Mouse (Mus musculus): ENCODE results near the gene Ankrd11.
"Not testable (repeated sequence)": the region's sequence is repeated elsewhere in the genome, so short reads cannot be mapped to it uniquely, and the experiment has no call there.

Gene Ankrd11

GRCm38 (mm10) chr8:123040110-123040650 lies 1.9 kb downstream of the Ankrd11 start:
- no peak for DNase-seq (ENCODE audit: low spot score in 2 of 2)

DNA sequence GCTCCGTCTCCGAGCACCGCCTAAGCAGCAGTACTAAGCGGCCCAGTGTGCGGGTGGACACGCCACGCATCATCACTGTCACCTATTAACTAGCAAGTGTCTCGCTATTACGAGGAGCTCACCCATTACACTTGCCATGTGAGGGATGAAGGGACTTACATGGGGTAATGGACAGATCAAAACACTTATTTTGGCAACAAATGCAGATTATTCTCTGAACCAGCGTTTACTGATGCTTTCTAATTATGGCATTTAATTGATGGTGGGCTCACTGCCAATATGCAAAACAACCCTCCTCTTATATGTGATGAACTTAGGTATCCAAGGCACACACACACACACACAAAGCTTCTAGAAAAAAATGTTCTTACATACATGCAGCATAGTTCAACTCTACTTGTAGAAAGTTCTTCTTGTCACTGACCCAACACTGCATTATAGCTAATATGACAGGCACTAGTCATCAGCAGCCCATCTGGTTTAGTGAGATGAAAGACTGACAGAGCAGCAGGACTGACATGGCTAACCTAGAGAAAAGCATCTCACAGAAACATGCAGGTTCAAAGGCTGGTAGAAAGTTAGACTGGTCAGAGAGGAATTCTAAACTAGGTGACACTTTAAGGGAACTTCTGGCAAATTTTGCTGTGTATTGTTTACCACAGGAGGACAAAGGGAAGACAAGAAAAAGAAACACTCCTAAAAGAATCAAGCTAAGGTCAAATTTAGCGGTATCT lies 2.5 kb downstream of the Ankrd11 start:
- no peak for DNase-seq (ENCODE audit: low spot score in 2 of 2)

DNA sequence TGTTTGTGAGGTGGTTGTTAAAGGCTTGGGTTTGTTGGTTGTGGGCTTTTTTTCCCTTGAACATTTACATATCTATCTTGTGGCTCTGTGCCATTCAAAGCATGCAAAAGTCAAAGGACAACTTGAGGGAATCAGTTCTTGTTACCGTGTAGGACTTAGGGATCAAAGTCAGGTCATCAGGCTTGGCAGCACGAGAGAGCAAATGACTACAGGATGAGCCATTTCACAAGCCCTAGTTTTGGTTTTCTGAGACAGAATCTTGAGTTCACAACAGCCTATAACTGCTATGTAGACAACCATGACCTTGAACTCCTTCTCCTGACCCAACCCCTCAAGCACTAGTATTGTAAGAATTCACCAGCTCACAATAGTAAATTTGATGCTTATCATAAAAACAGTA lies 3.7 kb downstream of the Ankrd11 start:
- no peak for DNase-seq (ENCODE audit: low spot score in 2 of 2)

DNA sequence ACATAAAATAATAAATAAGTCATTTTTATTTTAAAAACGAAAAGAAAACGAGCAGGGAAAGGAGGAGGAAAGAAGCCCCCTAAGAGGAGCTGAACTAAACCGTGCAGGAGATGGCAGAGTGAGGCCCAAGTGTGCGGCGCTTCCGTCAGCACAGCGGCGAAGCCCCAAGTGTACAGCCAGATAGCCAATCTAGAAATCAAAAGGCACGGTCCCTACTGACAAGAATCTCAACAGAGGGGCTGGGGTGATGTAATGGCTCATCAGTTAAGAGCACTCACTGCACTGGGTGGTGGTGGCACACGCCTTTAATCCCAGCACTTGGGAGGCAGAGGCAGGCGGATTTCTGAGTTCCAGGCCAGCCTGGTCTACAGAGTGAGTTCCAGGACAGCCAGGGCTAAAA lies 4.6 kb downstream of the Ankrd11 start:
- no peak for DNase-seq (ENCODE audit: low spot score in 2 of 2)

DNA sequence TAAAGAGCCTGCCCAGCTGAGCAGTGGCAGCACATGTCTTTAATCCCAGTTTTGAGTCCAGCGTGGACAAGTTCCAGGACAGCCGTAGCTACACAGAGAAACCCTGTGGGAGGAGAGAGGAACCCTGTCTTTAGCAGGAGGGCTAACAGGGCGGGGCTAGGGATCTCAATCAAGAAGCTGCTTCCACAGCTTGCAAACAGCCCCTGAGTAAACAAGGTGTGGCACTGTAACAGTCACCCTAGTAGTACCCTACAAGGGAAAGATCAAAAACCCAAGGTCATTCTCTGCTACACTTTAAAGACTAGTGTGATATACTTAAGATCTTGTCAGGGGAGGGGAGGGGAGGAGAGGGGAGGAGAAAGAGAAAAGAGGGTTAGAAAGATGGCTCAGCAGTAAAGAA lies 5.1 kb downstream of the Ankrd11 start:
- DNase-seq (ENCODE audit: low spot score in 2 of 2), result no peak

DNA sequence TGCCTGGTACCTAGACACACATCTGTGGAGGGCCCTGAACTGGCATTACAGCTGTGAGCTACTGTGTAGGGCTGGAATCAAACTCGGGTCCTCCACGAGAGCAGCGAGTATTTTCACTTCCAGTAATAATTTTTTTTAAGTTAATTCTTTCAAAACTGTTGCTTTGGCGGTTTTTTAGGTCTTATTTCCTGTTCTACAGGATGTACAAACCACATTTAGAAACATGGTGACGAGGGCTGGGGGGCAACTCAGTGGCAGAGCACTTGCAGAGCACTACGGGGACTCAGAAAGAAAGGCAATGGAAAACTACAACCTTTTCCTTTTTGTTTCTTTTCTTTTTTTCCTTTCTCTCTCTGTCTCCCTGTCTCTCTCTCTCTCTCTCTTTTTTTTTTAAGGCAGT lies 7.9 kb downstream of the Ankrd11 start:
- no peak for DNase-seq (ENCODE audit: low spot score in 2 of 2)

GRCm38 (mm10) chr8:123033431-123033830 lies 8.6 kb downstream of the Ankrd11 start:
- no peak for DNase-seq (ENCODE audit: low spot score in 2 of 2)

GRCm38 (mm10) chr8:123032730-123033129 lies 9.3 kb downstream of the Ankrd11 start:
- DNase-seq (ENCODE audit: low spot score in 2 of 2), result peak in 1 of 2 experiments; percentile 39

GRCm38 (mm10) chr8:123031321-123031978 lies 10.6 kb downstream of the Ankrd11 start:
- no peak for DNase-seq (ENCODE audit: low spot score in 2 of 2)

- DNase-seq (ENCODE audit: low spot score in 2 of 2), result not testable (repeated sequence)
Observed at GRCm38 (mm10) chr8:123030091-123030490, 12.0 kb downstream of the Ankrd11 start.

DNA sequence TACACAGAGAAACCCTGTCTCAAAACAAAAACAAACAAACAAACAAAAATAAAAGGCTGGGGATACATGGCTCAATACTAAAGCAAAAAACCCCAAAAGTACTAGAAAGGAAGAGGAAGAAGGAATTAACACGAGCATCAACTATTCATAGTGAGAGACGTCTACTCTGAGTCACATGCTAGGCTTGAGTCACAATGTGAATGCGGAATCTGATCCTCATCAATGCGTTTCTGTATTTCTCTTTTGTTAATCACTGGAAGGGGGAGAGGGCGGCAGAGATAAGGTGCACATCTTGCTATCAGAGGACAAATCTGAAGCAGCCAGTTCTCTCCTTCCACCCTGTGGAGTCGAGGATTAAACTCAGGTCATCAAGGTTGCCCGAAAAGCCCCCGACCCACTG lies 14.3 kb downstream of the Ankrd11 start:
- no peak for DNase-seq (ENCODE audit: low spot score in 2 of 2)

- DNase-seq (ENCODE audit: low spot score in 2 of 2), result no peak
Observed at GRCm38 (mm10) chr8:123025951-123026351, 16.1 kb downstream of the Ankrd11 start.

- no peak for DNase-seq (ENCODE audit: low spot score in 2 of 2)
Observed at GRCm38 (mm10) chr8:123024226-123024625, 17.9 kb downstream of the Ankrd11 start.

DNA sequence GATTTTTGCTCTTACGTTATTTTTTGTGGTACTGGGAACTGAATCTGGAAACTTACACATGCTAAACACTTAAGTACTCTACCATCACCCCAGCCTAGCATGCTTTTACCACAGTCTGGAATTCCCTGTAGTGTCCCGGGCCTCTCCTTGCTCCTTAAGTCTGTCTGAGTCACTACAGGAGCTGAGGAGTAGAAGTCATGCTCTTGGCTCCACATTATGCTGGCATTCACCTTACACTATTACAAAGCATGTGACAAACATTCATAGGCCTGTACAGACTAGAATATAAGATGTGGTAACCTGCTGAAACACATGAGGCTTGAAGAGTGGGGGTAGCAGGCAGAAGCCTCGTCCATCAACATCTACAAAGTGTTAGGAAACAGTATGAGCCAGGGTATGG lies 19.4 kb downstream of the Ankrd11 start:
- DNase-seq (ENCODE audit: low spot score in 2 of 2), result no peak

- no peak for DNase-seq (ENCODE audit: low spot score in 2 of 2)
Observed at GRCm38 (mm10) chr8:123021259-123021658, 20.8 kb downstream of the Ankrd11 start.

- no peak for DNase-seq (ENCODE audit: low spot score in 2 of 2)
Observed at GRCm38 (mm10) chr8:123020859-123021258, 21.2 kb downstream of the Ankrd11 start.

GRCm38 (mm10) chr8:123020084-123020483 lies 22.0 kb downstream of the Ankrd11 start:
- no peak for DNase-seq (ENCODE audit: low spot score in 2 of 2)

DNA sequence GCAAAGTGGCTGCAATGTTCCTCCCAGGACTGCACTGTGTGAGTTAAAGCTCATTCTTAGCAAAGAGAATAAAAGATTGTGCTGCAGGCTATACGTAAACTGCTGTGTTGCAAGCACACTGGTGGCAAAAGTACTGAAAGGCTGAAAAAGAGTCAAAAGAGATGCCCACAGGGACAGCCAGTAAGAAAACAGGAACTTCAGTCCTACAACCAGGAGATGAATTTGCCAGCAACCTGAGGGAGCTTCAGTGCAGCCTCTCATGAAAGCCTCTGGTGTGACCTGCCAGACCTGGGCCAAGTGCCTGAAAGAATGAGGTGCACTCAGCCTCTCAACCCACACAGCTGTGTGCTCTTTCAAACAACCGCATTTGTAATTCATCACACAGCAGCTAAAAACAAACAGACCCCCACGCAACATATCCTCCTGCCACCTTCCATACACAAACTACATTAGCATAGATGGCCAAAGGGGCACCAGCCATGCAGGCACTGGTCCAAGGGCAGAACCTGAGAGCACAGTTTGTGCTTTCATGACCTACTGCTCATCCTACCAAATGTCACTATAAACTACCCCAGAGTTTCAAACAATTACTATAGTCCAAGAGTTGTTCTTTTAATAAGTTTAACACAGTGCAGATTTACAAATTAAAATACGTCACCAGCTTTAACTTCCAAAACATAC lies 23.5 kb downstream of the Ankrd11 start:
- DNase-seq (ENCODE audit: low spot score in 2 of 2), result no peak

DNA sequence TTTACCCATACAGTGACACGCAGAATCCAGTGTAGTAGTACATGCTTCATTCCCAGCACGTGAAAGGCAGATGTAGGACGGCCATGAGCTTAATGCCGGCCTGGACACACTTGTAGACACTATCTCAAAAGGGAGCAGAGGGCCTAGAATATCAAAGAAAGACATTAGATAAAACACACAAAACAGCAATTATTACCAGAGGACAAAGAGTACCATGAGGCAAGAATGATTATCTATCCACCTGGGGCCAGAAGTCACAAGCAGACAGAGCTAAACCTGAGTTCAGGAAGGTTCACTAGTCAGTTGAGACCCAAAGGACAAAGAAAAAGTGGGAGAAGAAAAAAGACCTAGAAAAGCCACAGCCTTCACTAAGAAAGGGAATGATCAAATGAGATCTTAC lies 24.9 kb downstream of the Ankrd11 start:
- no peak for DNase-seq (ENCODE audit: low spot score in 2 of 2)

GRCm38 (mm10) chr8:123015074-123015473 lies 27.0 kb downstream of the Ankrd11 start:
- no peak for DNase-seq (ENCODE audit: low spot score in 2 of 2)

DNA sequence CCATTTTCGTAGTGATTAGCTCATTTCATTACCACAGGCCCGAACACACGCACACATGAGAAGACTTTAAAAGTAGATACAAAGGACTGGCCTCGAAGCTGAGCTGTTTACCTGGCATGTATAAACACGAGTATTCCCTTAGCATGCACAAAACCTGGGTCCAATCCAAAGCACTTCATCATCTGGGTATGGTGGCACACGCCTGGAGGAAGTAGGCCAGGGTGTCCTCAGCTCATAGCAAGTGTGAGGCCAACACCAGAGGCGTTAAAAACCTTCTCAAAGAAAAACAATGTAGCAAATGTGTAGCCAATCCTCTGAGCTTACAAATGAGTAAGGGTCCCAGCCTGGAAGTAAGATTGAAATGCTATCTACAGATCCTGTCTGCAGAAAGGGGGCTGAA lies 27.6 kb downstream of the Ankrd11 start:
- DNase-seq (ENCODE audit: low spot score in 2 of 2), result no peak

GRCm38 (mm10) chr8:123011321-123011720 lies 30.8 kb downstream of the Ankrd11 start:
- DNase-seq (ENCODE audit: low spot score in 2 of 2), result no peak

DNA sequence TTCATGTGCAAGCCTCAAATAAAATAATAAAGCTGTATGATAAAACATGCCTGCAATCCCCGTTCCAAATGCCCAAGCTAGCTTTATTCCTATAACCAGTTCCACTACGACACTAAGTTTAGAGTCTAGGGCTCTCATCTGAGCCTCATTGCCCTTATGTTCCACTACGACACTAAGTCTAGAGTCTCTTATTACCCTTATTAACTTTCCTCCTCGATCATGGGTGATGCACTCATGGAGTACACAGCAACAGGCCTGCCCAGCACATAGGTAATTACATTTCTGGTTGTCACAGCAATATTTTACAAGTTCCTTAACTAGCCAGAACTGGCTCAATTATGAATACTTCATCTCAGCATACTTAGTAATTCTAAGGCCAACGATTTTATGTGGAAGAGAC lies 36.3 kb downstream of the Ankrd11 start:
- no peak for DNase-seq (ENCODE audit: low spot score in 2 of 2)
